Mouse (Mus musculus) forebrain, embryonic 13.5 days (tissue): ENCODE data around the gene Teddm2. TPM values are rescaled to one million over a fixed set of nuclear protein-coding genes. Genes with fewer than 3 reads are reported as not detected.

ENCODE experiments used
- microRNA-seq: library from miRNA; unstranded; fragments of <30 nt; microRNA quantifications from one replicate; pipeline ENCODE4, GENCODE M21; 2016
- polyA plus RNA-seq: library from polyadenylated mRNA; unstranded; fragments of >200 nt; fragmentation: Nextera tagmentation; extraction: Ambion mirVana; gene quantifications from 2 replicates; pipeline ENCODE4 v1.2.1, GENCODE M21; 2015

The Teddm2 gene
- polyA plus RNA-seq, 1 experiment from 2014 or later, result 1.0 TPM

Small RNAs within 50 kb of the gene (microRNA-seq; reads per million reads assigned to microRNA genes)
- gene Mir8114, result 24.9 reads per million, percentile 34 among the genes with 10 or more reads in this experiment

Other genes starting within 250 kb of the Teddm2 start
- gene Rgs8, start 247.2 kb downstream of the Teddm2 start, polyA plus RNA-seq, result 14.6 and 17.7 TPM in 2 replicates
- gene Rgs16, start 159.9 kb downstream of the Teddm2 start, polyA plus RNA-seq, result 38.5 and 43.7 TPM in 2 replicates
- 38.1 and 41.9 TPM in 2 replicates for gene Rnasel, start 150.8 kb downstream of the Teddm2 start, polyA plus RNA-seq
- 0.05 and 0.19 TPM in 2 replicates for gene Rgsl1, start 56.1 kb downstream of the Teddm2 start, polyA plus RNA-seq
- gene Teddm1b, start 25.9 kb downstream of the Teddm2 start, polyA plus RNA-seq, result 0.97 and 1.3 TPM in 2 replicates
- gene Teddm1a, start 8.5 kb downstream of the Teddm2 start, polyA plus RNA-seq, result 0.15 TPM in 1 of 2 replicates, not detected in the other
- gene Glul, start 284 bp downstream of the Teddm2 start, polyA plus RNA-seq, result 106 and 121 TPM in 2 replicates